Mouse (Mus musculus): ENCODE measurements around the gene Olfml3. TPM values are rescaled to one million over a fixed set of nuclear protein-coding genes. Genes with fewer than 3 reads are reported as not detected.

Gene Olfml3
- polyA plus RNA-seq, 1 experiment, result 0.12 TPM

- Histone ChIP-seq H3K4me1 (no peaks in the 10 kb centered on the region), H3K9me3 (no peaks in the 10 kb centered on the region), H3K4me3 (replicated peaks) (no peak overlapping the region), H3K36me3 (replicated peaks; ENCODE audit: low read length) (no peaks in the 10 kb centered on the region), H3K27me3 (replicated peaks) (peaks cover 4% of the 10 kb centered on the region)
- TF ChIP-seq GATA1 (IDR thresholded peaks at IDR 0.05; ENCODE audit: borderline replicate concordance, low read length) (no peak), FLI1 (IDR thresholded peaks at IDR 0.05; ENCODE audit: low read length) (no peak)
Observed at GRCm38 (mm10) chr3:103714236-103714875, 23.4 kb downstream of the Olfml3 start.

- Histone ChIP-seq H3K36me3 (replicated peaks; ENCODE audit: low read length) (no peaks in the 10 kb centered on the region), H3K27me3 (replicated peaks) (peaks cover 4% of the 10 kb centered on the region), H3K4me3 (replicated peaks) (no peak overlapping the region), H3K9me3 (no peaks in the 10 kb centered on the region), H3K4me1 (peaks cover 3% of the 10 kb centered on the region; the same call in 1 of the 2 replicates)
- no peak for TF ChIP-seq GATA1 (IDR thresholded peaks at IDR 0.05; ENCODE audit: borderline replicate concordance, low read length)
- no peak for TF ChIP-seq FLI1 (IDR thresholded peaks at IDR 0.05; ENCODE audit: low read length)
Observed at GRCm38 (mm10) chr3:103712196-103712595, 25.6 kb downstream of the Olfml3 start.

- Histone ChIP-seq H3K4me3 (replicated peaks) (no peak overlapping the region), H3K4me1 (peaks cover 3% of the 10 kb centered on the region; the same call in 1 of the 2 replicates), H3K27me3 (replicated peaks) (peaks cover 4% of the 10 kb centered on the region), H3K36me3 (replicated peaks; ENCODE audit: low read length) (no peaks in the 10 kb centered on the region), H3K9me3 (no peaks in the 10 kb centered on the region)
- TF ChIP-seq FLI1 (IDR thresholded peaks at IDR 0.05; ENCODE audit: low read length) (no peak), GATA1 (IDR thresholded peaks at IDR 0.05; ENCODE audit: borderline replicate concordance, low read length) (no peak)
Observed at GRCm38 (mm10) chr3:103709470-103710040, 28.2 kb downstream of the Olfml3 start.

GRCm38 (mm10) chr3:103705426-103705825 is 32.4 kb downstream of the Olfml3 start:
- H3K4me3 ChIP-seq (replicated peaks), result no peak overlapping the region
- no peaks in the 10 kb centered on the region for H3K9me3 ChIP-seq
- peaks cover 3% of the 10 kb centered on the region; the same call in 1 of the 2 replicates for H3K4me1 ChIP-seq
- TF ChIP-seq GATA1 (IDR thresholded peaks at IDR 0.05; ENCODE audit: borderline replicate concordance, low read length) (no peak), FLI1 (IDR thresholded peaks at IDR 0.05; ENCODE audit: low read length) (no peak)
- H3K36me3 ChIP-seq (replicated peaks; ENCODE audit: low read length), result no peaks in the 10 kb centered on the region
- H3K27me3 ChIP-seq (replicated peaks), result peaks cover 4% of the 10 kb centered on the region

GRCm38 (mm10) chr3:103704661-103705060 is 33.1 kb downstream of the Olfml3 start:
- TF ChIP-seq GATA1 (IDR thresholded peaks at IDR 0.05; ENCODE audit: borderline replicate concordance, low read length) (no peak), FLI1 (IDR thresholded peaks at IDR 0.05; ENCODE audit: low read length) (no peak)
- no peaks in the 10 kb centered on the region for H3K36me3 ChIP-seq (replicated peaks; ENCODE audit: low read length)

GRCm38 (mm10) chr3:103696388-103696925 is 41.3 kb downstream of the Olfml3 start:
- H3K4me3 ChIP-seq (replicated peaks), result no peak overlapping the region
- no peaks in the 10 kb centered on the region for H3K9me3 ChIP-seq
- no peaks in the 10 kb centered on the region for H3K27me3 ChIP-seq (replicated peaks)
- TF ChIP-seq GATA1 (IDR thresholded peaks at IDR 0.05; ENCODE audit: borderline replicate concordance, low read length) (no peak), FLI1 (IDR thresholded peaks at IDR 0.05; ENCODE audit: low read length) (no peak)
- no peaks in the 10 kb centered on the region for H3K36me3 ChIP-seq (replicated peaks; ENCODE audit: low read length)
- no peaks in the 10 kb centered on the region for H3K4me1 ChIP-seq

More at GRCm38 (mm10) chr3:103704661-103705060, 33.1 kb downstream of the Olfml3 start:
- Histone ChIP-seq H3K4me3 (replicated peaks) (no peak overlapping the region), H3K4me1 (peaks cover 3% of the 10 kb centered on the region; the same call in 1 of the 2 replicates), H3K9me3 (no peaks in the 10 kb centered on the region), H3K27me3 (replicated peaks) (peaks cover 4% of the 10 kb centered on the region)

- no peaks in the 10 kb centered on the region for H3K27me3 ChIP-seq (replicated peaks)
- no peak overlapping the region for H3K4me3 ChIP-seq (replicated peaks)
- no peaks in the 10 kb centered on the region for H3K9me3 ChIP-seq
- H3K4me1 ChIP-seq, result no peaks in the 10 kb centered on the region
- no peaks in the 10 kb centered on the region for H3K36me3 ChIP-seq (replicated peaks; ENCODE audit: low read length)
- TF ChIP-seq GATA1 (IDR thresholded peaks at IDR 0.05; ENCODE audit: borderline replicate concordance, low read length) (no peak), FLI1 (IDR thresholded peaks at IDR 0.05; ENCODE audit: low read length) (no peak)
Observed at GRCm38 (mm10) chr3:103695556-103695955, 42.2 kb downstream of the Olfml3 start.

- Histone ChIP-seq H3K4me1 (no peaks in the 10 kb centered on the region), H3K27me3 (replicated peaks) (peaks cover under 1% of the 10 kb centered on the region), H3K36me3 (replicated peaks; ENCODE audit: low read length) (no peaks in the 10 kb centered on the region), H3K4me3 (replicated peaks) (no peak overlapping the region), H3K9me3 (no peaks in the 10 kb centered on the region)
- no peak for TF ChIP-seq GATA1 (IDR thresholded peaks at IDR 0.05; ENCODE audit: borderline replicate concordance, low read length)
- TF ChIP-seq FLI1 (IDR thresholded peaks at IDR 0.05; ENCODE audit: low read length), result no peak
Observed at GRCm38 (mm10) chr3:103690506-103690905, 47.3 kb downstream of the Olfml3 start.

GRCm38 (mm10) chr3:103689043-103689442 is 48.8 kb downstream of the Olfml3 start:
- H3K4me1 ChIP-seq, result no peaks in the 10 kb centered on the region
- H3K27me3 ChIP-seq (replicated peaks), result peaks cover 7% of the 10 kb centered on the region
- H3K36me3 ChIP-seq (replicated peaks; ENCODE audit: low read length), result no peaks in the 10 kb centered on the region
- no peak overlapping the region for H3K4me3 ChIP-seq (replicated peaks)
- TF ChIP-seq FLI1 (IDR thresholded peaks at IDR 0.05; ENCODE audit: low read length), result no peak
- no peak for TF ChIP-seq GATA1 (IDR thresholded peaks at IDR 0.05; ENCODE audit: borderline replicate concordance, low read length)
- H3K9me3 ChIP-seq, result no peaks in the 10 kb centered on the region

- no peak for TF ChIP-seq GATA1 (IDR thresholded peaks at IDR 0.05; ENCODE audit: borderline replicate concordance, low read length)
- no peak for TF ChIP-seq FLI1 (IDR thresholded peaks at IDR 0.05; ENCODE audit: low read length)
- no peaks in the 10 kb centered on the region for H3K36me3 ChIP-seq (replicated peaks; ENCODE audit: low read length)
Observed at GRCm38 (mm10) chr3:103683966-103684319, 53.9 kb downstream of the Olfml3 start.

More at GRCm38 (mm10) chr3:103683966-103684319, 53.9 kb downstream of the Olfml3 start:
- H3K4me3 ChIP-seq (replicated peaks), result no peak overlapping the region
- H3K4me1 ChIP-seq, result no peaks in the 10 kb centered on the region
- peaks cover 11% of the 10 kb centered on the region; the same call in 1 of the 2 replicates for H3K9me3 ChIP-seq
- peaks cover 25% of the 10 kb centered on the region for H3K27me3 ChIP-seq (replicated peaks)
